Mouse (Mus musculus) limb, embryonic 10.5 days (tissue): ENCODE measurements around the gene Zmynd8. TPM values are rescaled to one million over a fixed set of nuclear protein-coding genes. Genes with fewer than 3 reads are reported as not detected.

Experiments used
- DNase-seq: peaks from one replicate; pipeline ENCODE4 v3.0.0-alpha.2; 2017; ENCODE audit warnings: low spot score
- H3K27ac ChIP-seq: fragments of 300-500 bp; sonication (generic); 2 replicates; pipeline ENCODE4 v1.5.1; 2016; ENCODE audit warnings: mild to moderate bottlenecking
- H3K27me3 ChIP-seq: fragments of 300-500 bp; sonication (generic); 2 replicates; pipeline ENCODE4 v1.6.1; 2016; ENCODE audit warnings: low read depth, mild to moderate bottlenecking; ENCODE audit not compliant: poor library complexity, severe bottlenecking
- H3K36me3 ChIP-seq: fragments of 300-500 bp; sonication (generic); 2 replicates; pipeline ENCODE4 v1.6.1; 2016; ENCODE audit warnings: mild to moderate bottlenecking, moderate library complexity
- H3K4me1 ChIP-seq: fragments of 300-500 bp; sonication (generic); 2 replicates; pipeline ENCODE4 v1.6.1; 2016
- H3K4me3 ChIP-seq: fragments of 300-500 bp; sonication (generic); 2 replicates; pipeline ENCODE4 v1.5.1; 2016; ENCODE audit warnings: mild to moderate bottlenecking, moderate library complexity
- H3K9me3 ChIP-seq: fragments of 300-500 bp; sonication (generic); replicated peaks from 2 replicates; pipeline ENCODE4 v1.6.1; 2016; ENCODE audit warnings: mild to moderate bottlenecking
- WGBS: fragments of 180-500 bp; shearing (Covaris S2); methylation state at CpG from one replicate; pipeline ENCODE4 v1.1.7; 2016; 5-methylcytosine and 5-hydroxymethylcytosine counted together
- polyA plus RNA-seq: library from polyadenylated mRNA; unstranded; fragments of >200 nt; fragmentation: Nextera tagmentation; extraction: Ambion mirVana; gene quantifications from 2 replicates; pipeline ENCODE4 v1.2.1, GENCODE M21; 2016

The Zmynd8 gene
- polyA plus RNA-seq, 1 experiment from 2014 or later = 59.5 TPM

DNA sequence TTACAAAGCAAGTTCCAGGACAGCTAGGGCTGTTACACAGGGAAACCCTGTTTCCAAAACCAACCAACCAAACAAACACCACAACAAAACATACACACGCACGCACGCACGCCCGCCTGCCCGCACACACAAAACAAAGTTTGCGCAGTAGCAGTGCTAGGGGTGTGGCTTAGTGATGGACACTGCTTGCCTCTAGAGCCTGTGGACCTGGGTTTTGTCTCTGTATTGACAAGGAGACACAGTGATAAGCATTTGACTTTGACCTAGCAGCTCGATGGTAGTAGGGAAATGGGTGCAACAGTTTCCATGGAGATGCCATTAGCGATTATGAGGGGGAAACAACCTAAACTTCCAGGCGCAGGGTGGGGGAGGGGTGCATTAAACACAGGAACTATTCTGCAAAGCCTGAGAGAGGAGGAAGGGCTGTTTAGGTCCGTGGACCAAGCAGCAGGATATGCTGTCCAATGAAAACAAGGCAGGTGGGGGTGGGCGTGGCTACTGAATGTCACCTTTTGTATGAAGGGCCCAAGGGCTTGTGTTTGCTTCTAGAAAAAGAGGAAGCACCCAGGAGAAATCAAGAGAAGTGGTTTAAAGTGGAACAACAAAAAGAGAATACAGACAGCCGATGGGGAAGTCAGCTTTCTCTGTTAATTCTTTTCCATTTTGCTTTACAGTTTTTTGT lies 23.4 kb upstream of the Zmynd8 start:
- Histone ChIP-seq H3K36me3 (no peaks in the 10 kb centered on the region), H3K9me3 (no peaks in the 10 kb centered on the region), H3K27me3 (no peaks in the 10 kb centered on the region), H3K4me1 (peaks cover 26% of the 10 kb centered on the region), H3K4me3 (no peak overlapping the region), H3K27ac (peak overlapping the region; percentile 72)
- peak; percentile 46 for DNase-seq
- WGBS = 67% methylated on average over 13 of the region's 13 CpGs

DNA sequence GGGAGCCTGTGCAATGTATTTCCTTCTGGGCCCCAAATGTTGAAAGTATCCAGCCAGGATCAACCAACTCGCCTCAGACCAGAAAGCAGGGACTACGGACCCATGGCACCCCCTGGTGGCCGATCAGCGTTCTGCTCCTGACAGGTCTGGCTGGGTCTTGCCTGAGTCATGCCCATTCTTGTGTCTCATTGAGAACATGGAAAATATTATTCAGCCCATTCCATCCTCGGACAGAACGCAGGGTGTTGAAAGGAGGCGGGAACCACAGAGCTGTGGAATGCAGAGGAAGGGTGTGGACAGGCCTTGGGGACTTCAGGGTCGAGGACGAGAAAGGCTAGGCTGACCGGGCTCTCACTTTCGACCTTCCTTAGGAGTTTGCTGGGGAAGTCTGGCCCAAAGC lies 15.5 kb upstream of the Zmynd8 start:
- no peaks in the 10 kb centered on the region for H3K27me3 ChIP-seq
- 29% methylated on average over 11 of the region's 11 CpGs for WGBS
- no peaks in the 10 kb centered on the region for H3K36me3 ChIP-seq
- H3K27ac ChIP-seq = no peak overlapping the region
- no peaks in the 10 kb centered on the region for H3K9me3 ChIP-seq
- H3K4me3 ChIP-seq = no peak overlapping the region
- DNase-seq = peak; percentile 96
- peaks cover 17% of the 10 kb centered on the region for H3K4me1 ChIP-seq

DNA sequence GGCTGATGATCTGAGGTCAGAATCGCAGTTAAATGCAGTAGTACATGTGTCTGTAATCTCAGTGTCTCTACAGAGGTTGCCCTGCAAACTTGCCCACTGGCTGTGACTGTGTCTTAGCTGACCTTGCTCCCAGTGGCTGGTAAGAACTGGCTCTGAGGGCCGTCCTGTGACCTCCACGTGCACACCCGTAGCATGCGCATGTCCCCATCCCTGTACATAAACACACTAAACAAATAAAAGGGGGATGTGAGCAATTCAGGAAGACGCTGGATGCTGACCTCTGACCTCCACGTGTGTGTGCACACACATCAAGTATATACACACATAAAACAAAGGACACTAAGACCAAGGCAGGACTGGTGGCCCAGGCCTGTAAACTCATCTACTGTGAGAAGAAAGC lies 14.3 kb upstream of the Zmynd8 start:
- no peak overlapping the region for H3K4me3 ChIP-seq
- H3K36me3 ChIP-seq = no peaks in the 10 kb centered on the region
- no peak for DNase-seq
- no peaks in the 10 kb centered on the region for H3K27me3 ChIP-seq
- no peaks in the 10 kb centered on the region for H3K9me3 ChIP-seq
- peak overlapping the region; percentile 50; the same call in 1 of the 2 replicates for H3K27ac ChIP-seq
- peaks cover 17% of the 10 kb centered on the region for H3K4me1 ChIP-seq
- 64% methylated on average over 7 of the region's 7 CpGs for WGBS

DNA sequence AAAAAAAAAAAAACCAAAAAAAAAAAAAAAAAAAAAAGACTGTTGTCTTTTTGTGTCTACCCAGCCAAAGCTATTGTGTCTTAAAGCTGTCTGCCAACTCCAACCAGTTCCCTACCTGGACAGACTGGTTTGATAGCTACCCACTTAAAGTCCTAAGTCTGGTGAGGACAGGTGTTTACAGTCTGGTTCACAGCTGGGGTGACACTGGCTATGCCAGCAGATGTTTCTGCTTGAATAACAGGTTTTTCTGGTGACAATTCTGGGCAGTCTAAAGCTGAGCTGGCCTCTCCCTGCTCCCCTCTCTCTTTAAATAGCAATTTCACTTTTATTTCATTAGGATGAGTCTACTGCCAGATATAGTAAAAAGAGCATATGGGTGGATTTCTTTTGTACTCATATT lies 10.9 kb upstream of the Zmynd8 start:
- H3K27ac ChIP-seq = no peak overlapping the region
- no peaks in the 10 kb centered on the region for H3K27me3 ChIP-seq
- H3K9me3 ChIP-seq = no peaks in the 10 kb centered on the region
- no peaks in the 10 kb centered on the region for H3K36me3 ChIP-seq
- no peak for DNase-seq
- no peak overlapping the region for H3K4me3 ChIP-seq
- peaks cover 37% of the 10 kb centered on the region for H3K4me1 ChIP-seq

DNA sequence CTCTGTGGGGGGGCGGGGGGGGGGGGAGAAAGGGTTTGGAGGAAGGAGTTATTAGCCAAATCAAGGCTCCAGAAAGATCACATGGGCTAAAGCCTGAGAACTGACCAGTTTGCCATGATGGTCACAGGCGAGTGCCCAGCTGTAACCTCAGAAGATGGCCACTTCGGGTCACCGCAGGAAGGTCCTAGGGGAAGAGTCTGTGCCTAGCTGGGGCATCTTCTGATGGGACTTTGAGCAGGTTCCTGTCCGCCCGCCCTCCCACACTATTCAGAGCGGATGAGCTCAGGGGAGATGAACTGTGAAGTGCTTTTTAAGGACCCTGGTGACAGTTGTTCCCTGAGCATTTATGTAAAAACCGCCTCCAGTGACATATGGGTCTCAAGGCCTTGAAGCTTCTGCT lies 8.4 kb upstream of the Zmynd8 start:
- H3K27ac ChIP-seq = peak overlapping the region; percentile 17; the same call in 1 of the 2 replicates
- H3K36me3 ChIP-seq = no peaks in the 10 kb centered on the region
- 48% methylated on average over 8 of the region's 8 CpGs for WGBS

DNA sequence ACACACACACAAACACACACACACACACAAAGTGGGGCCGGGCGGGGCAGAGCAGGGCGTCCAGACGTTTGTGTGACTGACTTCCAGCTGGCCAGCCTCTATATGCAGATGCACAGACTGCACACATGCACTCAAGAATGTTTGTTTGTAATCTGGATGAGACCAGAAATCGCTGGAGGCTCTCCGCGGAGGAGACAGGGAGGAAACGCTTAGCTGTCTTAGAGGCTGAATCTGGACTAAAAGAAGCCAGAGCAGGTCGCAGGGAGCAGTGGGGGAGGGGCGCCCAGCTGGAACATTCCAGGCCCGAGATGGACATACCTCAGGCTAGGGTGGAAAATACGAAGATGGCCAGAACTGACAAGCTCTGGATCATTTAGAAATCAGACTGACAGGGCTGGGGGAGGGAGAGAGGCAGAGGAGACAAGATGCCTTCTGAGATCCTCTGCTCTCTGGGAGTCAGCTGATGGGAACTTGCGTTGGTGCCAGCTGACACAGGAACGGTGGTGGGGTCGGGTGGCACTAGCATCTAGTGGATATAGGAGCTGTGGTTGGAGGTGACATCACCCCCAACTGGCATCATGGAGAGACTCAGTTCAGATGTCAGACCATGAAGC lies 7.6 kb upstream of the Zmynd8 start:
- Histone ChIP-seq H3K36me3 (no peaks in the 10 kb centered on the region), H3K27me3 (no peaks in the 10 kb centered on the region), H3K9me3 (no peaks in the 10 kb centered on the region), H3K4me3 (no peak overlapping the region), H3K4me1 (peaks cover 23% of the 10 kb centered on the region), H3K27ac (peak overlapping the region; percentile 37; the same call in 1 of the 2 replicates)
- 31% methylated on average over 15 of the region's 15 CpGs for WGBS
- DNase-seq = peak; percentile 61

More for the DNA sequence above, 8.4 kb upstream of the Zmynd8 start:
- DNase-seq = no peak
- no peak overlapping the region for H3K4me3 ChIP-seq
- peaks cover 23% of the 10 kb centered on the region for H3K4me1 ChIP-seq
- H3K27me3 ChIP-seq = no peaks in the 10 kb centered on the region
- no peaks in the 10 kb centered on the region for H3K9me3 ChIP-seq

DNA sequence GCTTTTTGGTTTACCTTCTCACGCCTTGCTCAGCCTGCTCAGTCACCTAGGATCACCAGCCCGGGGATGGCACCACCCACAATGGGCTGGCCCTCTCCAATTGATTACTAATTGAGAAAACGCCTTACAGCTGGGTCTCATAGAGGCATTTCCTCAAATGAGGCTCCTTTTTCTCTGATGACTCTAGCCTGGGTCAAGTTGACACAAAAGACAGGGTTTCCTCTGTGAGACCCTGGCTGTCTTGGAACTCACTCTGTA lies 2.2 kb upstream of the Zmynd8 start:
- WGBS = 17% methylated on average over 3 of the region's 3 CpGs
- Histone ChIP-seq H3K27me3 (no peaks in the 10 kb centered on the region), H3K4me3 (peak overlapping the region; percentile 40), H3K4me1 (peaks cover 54% of the 10 kb centered on the region), H3K36me3 (no peaks in the 10 kb centered on the region), H3K27ac (peak overlapping the region; percentile 92), H3K9me3 (no peaks in the 10 kb centered on the region)
- DNase-seq = no peak

DNA sequence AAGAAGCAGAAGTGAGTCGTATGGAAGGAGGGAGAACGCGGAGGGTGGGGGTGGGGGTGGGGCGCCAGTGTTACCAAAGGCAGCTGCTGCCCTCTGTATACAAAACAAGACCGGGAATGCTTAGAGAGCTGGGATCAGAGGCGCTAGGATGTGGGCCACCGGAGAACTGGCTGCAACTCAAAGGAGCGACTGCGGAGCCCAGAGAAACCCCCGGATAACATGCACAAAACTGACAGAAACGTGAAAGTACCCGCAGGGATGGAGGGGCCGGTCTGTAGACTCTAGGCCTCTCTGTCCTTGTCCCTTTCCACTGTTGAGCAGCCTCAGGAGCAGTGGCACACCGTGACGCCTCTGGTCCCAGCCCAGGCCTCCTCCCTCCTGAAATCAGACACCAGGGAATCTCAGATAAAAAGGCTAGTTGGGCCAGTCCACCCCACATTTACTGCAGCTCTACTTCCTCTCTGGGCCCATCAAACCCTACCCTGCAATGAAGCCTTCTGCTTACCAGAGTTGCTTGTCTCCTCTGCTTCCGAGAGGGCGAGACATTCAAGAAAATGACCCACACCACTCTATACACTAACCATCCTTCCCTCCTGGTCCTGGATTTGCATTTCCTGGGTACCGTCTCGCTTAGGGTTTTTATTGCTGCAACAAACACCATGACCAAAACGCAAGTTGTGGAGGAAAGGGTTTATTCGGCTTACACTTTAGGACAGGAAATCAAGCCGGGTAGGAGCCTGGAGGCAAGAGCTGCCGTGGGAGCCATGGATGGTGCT lies 1.7 kb upstream of the Zmynd8 start:
- Histone ChIP-seq H3K9me3 (no peaks in the 10 kb centered on the region), H3K4me3 (peak overlapping the region; percentile 40), H3K27me3 (no peaks in the 10 kb centered on the region), H3K27ac (peak overlapping the region; percentile 92), H3K4me1 (peaks cover 57% of the 10 kb centered on the region), H3K36me3 (no peaks in the 10 kb centered on the region)
- 2% methylated on average over 23 of the region's 23 CpGs for WGBS
- peak; percentile 71 for DNase-seq

DNA sequence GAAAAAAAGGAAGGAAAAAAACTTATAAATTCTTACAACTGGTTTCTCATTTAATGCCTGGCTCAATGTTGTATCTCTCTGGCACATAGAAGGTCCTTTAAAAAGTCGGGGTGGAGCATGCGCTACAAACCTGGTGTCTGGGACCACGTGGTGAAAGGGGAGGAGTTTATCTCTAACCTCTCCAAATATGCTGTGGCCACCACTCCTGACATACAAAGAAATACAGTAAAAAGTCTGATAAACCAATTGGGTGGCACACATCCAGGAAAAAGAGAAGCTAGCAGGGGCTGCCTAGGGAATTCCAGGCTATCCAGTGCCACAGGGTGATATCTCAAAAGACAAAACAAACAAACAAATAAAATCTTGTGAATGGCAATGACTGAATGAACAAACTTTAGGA lies 1.1 kb upstream of the Zmynd8 start:
- DNase-seq = no peak
- 19% methylated on average over 3 of the region's 3 CpGs for WGBS
- peak overlapping the region; percentile 40 for H3K4me3 ChIP-seq

DNA sequence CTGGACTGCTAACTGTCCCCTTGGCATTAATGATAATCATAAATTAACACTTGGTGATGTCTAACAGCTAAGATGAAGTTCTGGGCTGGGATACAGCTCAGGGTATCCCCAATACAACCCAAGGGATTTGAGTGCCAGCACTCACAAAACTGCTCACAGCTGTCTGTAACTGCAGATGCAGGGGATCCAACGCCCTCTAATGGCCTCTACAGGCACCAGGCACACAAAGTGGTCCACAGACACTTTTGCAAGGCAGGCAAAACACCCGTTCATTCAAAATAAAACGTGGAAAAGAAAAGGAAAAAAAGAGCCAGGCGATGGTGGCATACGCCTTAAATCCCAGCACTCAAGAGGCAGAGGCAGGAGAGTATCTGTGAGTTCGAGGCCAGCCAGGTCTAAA lies 658 bp upstream of the Zmynd8 start:
- H3K4me3 ChIP-seq = no peak overlapping the region
- H3K4me1 ChIP-seq = peaks cover 58% of the 10 kb centered on the region
- H3K9me3 ChIP-seq = no peaks in the 10 kb centered on the region
- 26% methylated on average over 6 of the region's 6 CpGs for WGBS
- no peak for DNase-seq
- peak overlapping the region; percentile 92 for H3K27ac ChIP-seq
- no peaks in the 10 kb centered on the region for H3K36me3 ChIP-seq
- no peaks in the 10 kb centered on the region for H3K27me3 ChIP-seq

More for the DNA sequence above, 1.1 kb upstream of the Zmynd8 start:
- Histone ChIP-seq H3K27me3 (no peaks in the 10 kb centered on the region), H3K27ac (peak overlapping the region; percentile 92), H3K36me3 (no peaks in the 10 kb centered on the region), H3K9me3 (no peaks in the 10 kb centered on the region), H3K4me1 (peaks cover 62% of the 10 kb centered on the region)

DNA sequence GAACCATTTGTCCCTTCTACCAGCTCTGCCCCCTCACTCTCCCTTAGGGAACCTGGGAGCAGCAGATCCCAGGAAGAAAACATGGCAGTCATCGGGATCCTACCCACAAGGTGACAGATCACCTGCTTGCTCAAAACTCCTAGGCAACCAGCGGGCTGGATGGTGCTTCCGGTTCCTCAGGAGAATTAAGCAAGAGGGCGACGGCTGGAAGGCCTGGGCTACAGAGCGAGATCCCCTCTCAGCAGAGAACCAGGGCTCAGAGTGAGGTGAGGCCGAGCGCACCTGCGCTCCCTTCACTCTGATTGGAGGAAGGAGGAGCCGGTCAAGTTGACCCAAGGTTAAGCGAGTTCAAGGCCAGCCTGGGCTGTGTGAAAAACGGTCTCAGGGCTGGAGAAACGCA lies 2.6 kb downstream of the Zmynd8 start:
- peaks cover 63% of the 10 kb centered on the region for H3K4me1 ChIP-seq
- no peaks in the 10 kb centered on the region for H3K9me3 ChIP-seq
- 65% methylated on average over 13 of the region's 13 CpGs for WGBS
- H3K36me3 ChIP-seq = no peaks in the 10 kb centered on the region
- DNase-seq = no peak
- H3K4me3 ChIP-seq = no peak overlapping the region
- peak overlapping the region; percentile 46; the same call in 1 of the 2 replicates for H3K27ac ChIP-seq
- H3K27me3 ChIP-seq = no peaks in the 10 kb centered on the region

DNA sequence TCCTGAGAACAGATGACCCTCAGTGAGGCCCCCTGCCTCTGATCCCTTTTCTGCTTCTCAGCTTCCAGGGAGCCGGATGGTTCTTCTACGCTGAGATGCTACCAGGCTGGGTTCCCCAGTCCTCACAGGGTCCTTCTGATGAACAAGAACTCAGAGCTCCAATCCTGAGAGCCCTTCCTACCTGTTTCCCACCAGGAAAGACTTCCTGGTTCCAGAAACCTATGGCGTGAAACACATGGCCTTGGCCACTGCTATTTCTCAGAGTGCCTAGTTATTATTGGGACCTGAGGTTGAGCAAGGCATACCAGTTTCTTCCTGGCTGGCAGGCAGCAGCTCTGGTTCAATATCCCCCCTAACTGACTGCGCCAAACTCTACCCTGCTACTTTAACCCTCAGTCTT lies 3.1 kb downstream of the Zmynd8 start:
- 83% methylated on average over 4 of the region's 4 CpGs for WGBS
- no peaks in the 10 kb centered on the region for H3K27me3 ChIP-seq
- no peak overlapping the region for H3K4me3 ChIP-seq
- peaks cover 60% of the 10 kb centered on the region for H3K4me1 ChIP-seq
- H3K36me3 ChIP-seq = no peaks in the 10 kb centered on the region
- no peak for DNase-seq
- H3K27ac ChIP-seq = peak overlapping the region; percentile 46; the same call in 1 of the 2 replicates
- H3K9me3 ChIP-seq = no peaks in the 10 kb centered on the region

DNA sequence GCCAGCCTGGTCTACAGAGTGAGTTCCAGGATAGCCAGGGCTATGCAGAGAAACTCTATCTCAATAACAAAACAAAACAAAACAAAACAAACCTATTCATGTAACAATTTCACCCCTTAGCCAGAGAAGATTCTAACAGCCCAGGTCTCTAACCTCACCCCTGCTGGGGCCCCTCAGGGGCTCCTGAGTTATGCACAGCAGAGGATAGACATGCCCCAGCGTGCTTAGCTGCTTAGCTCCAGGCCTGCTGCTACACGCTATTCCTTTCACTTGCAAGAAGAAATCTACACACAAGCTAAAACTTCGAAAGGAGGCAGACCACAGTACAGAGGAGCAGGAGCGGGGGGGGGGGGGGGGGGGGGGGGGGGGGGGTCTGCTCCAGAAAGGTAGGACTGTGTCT lies 4.3 kb downstream of the Zmynd8 start:
- peaks cover 60% of the 10 kb centered on the region for H3K4me1 ChIP-seq
- no peaks in the 10 kb centered on the region for H3K36me3 ChIP-seq
- WGBS = 45% methylated on average over 4 of the region's 4 CpGs
- 0 out of 2 replicates have a peak overlapping the region, but pooled peaks have one; percentile 14 for H3K27ac ChIP-seq
- no peak for DNase-seq
- H3K27me3 ChIP-seq = no peaks in the 10 kb centered on the region
- no peaks in the 10 kb centered on the region for H3K9me3 ChIP-seq
- no peak overlapping the region for H3K4me3 ChIP-seq
